Comparison of ENCODE assay signal across 8 mouse cellular contexts in genomic region chr15:79883352-79883822, GRCm38 (mm10). TPM values are rescaled to one million over a fixed set of nuclear protein-coding genes. Genes with fewer than 3 reads are reported as not detected.
A peak's percentile ranks its signal among the peaks of the same experiment; 100 is the strongest.
DNase-seq lines count a peak whose midpoint lies in the region; ATAC-seq and TF ChIP-seq lines count a peak whose summit lies in the region.

No protein-coding gene starts in this region.

- peak overlapping the region; percentile 69 for H3K4me2 ChIP-seq in embryonic facial prominence, embryonic 15.5 days (replicated peaks)
- peak overlapping the region; percentile 54 for H3K4me2 ChIP-seq in kidney, embryonic 14.5 days (replicated peaks; ENCODE audit: low read depth, low read length)
- peak overlapping the region; percentile 59 for H3K4me2 ChIP-seq in limb, embryonic 14.5 days (replicated peaks; ENCODE audit: low read depth, low read length, severe bottlenecking)
- peak overlapping the region; percentile 91 for H3K4me2 ChIP-seq in midbrain, embryonic 16.5 days (ENCODE audit: low read length)

- DNase-seq in A20 (ENCODE audit: low read depth, low spot score) = peak; percentile 88
- DNase-seq in heart, adult 9 months (ENCODE audit: low spot score in 2 of 2) = peak; percentile 95 to 96
- peak; percentile 92 for DNase-seq in limb, embryonic 14.5 days (ENCODE audit: low spot score)
- peak; percentile 71 to 91 for DNase-seq in spleen, adult 2 months (ENCODE audit: low read depth in 1 of 2, low spot score in 2 of 2)

- under 1% methylated on average over 30 of the region's 30 CpGs for WGBS in embryonic facial prominence, embryonic 15.5 days
- whole genome bisulfite sequencing in kidney, embryonic 14.5 days = under 1% methylated on average over 30 of the region's 30 CpGs
- WGBS in limb, embryonic 14.5 days = under 1% methylated on average over 30 of the region's 30 CpGs
- under 1% methylated on average over 30 of the region's 30 CpGs for WGBS in midbrain, embryonic 16.5 days
- under 1% methylated on average over 30 of the region's 30 CpGs for whole genome bisulfite sequencing in spleen, adult 2 months

- TF ChIP-seq CTCF in bone marrow macrophage, adult 2 months (IDR thresholded peaks at IDR 0.05; ENCODE audit: low read depth, low read length) = peak; percentile 46; the same call in 1 of the 2 replicates
- TF ChIP-seq CTCF in spleen, adult 2 months (IDR thresholded peaks at IDR 0.05; ENCODE audit: extremely low read depth, insufficient read depth, insufficient read length, insufficient replicate concordance) = peak; percentile 90

- no peak for TF ChIP-seq POLR2A in bone marrow macrophage, adult 2 months (IDR thresholded peaks at IDR 0.05; ENCODE audit: borderline replicate concordance, low read depth, low read length)
- no peak for TF ChIP-seq POLR2A in limb, embryonic 14.5 days (IDR thresholded peaks at IDR 0.05; ENCODE audit: borderline replicate concordance, extremely low read depth, insufficient read depth, insufficient read length)
- TF ChIP-seq POLR2A in spleen, adult 2 months (IDR thresholded peaks at IDR 0.05; ENCODE audit: low read depth, low read length) = no peak

- peak overlapping the region; percentile 76 for H3K27ac ChIP-seq in bone marrow macrophage, adult 2 months (ENCODE audit: insufficient read depth, low read depth, low read length)
- H3K27ac ChIP-seq in embryonic facial prominence, embryonic 15.5 days (replicated peaks) = peak overlapping the region; percentile 86
- peak overlapping the region; percentile 60; the same call in 1 of the 2 replicates for H3K27ac ChIP-seq in kidney, embryonic 14.5 days (ENCODE audit: low read depth, low read length)
- H3K27ac ChIP-seq in limb, embryonic 14.5 days (replicated peaks; ENCODE audit: low read depth, low read length) = peak overlapping the region; percentile 77
- H3K27ac ChIP-seq in midbrain, embryonic 16.5 days (ENCODE audit: low read length) = peak overlapping the region; percentile 96
- H3K27ac ChIP-seq in spleen, adult 2 months (ENCODE audit: insufficient read depth, low read length) = peak overlapping the region; percentile 14

- H3K27me3 ChIP-seq in embryonic facial prominence, embryonic 15.5 days = no peaks in the 10 kb centered on the region; the same call in 1 of the 2 replicates
- H3K27me3 ChIP-seq in kidney, embryonic 14.5 days (ENCODE audit: control insufficient read depth, insufficient read depth, low read length) = no peaks in the 10 kb centered on the region
- no peaks in the 10 kb centered on the region; the same call in 1 of the 2 replicates for H3K27me3 ChIP-seq in limb, embryonic 14.5 days (ENCODE audit: control insufficient read depth, insufficient read depth, low read length)
- no peaks in the 10 kb centered on the region for H3K27me3 ChIP-seq in midbrain, embryonic 16.5 days (ENCODE audit: control insufficient read depth, insufficient read depth, low read depth, low read length)
- no peaks in the 10 kb centered on the region for H3K27me3 ChIP-seq in spleen, adult 2 months (ENCODE audit: control insufficient read depth, insufficient read depth, low read length)

- H3K36me3 ChIP-seq in embryonic facial prominence, embryonic 15.5 days = no peaks in the 10 kb centered on the region
- no peaks in the 10 kb centered on the region for H3K36me3 ChIP-seq in kidney, embryonic 14.5 days (ENCODE audit: control insufficient read depth, insufficient read depth, low read length)
- H3K36me3 ChIP-seq in limb, embryonic 14.5 days (ENCODE audit: control insufficient read depth, insufficient read depth, low read length) = no peaks in the 10 kb centered on the region
- H3K36me3 ChIP-seq in midbrain, embryonic 16.5 days (ENCODE audit: control insufficient read depth, insufficient read depth, low read length) = no peaks in the 10 kb centered on the region
- peaks cover 7% of the 10 kb centered on the region for H3K36me3 ChIP-seq in spleen, adult 2 months (ENCODE audit: control insufficient read depth, insufficient read depth, low read length)

- peak overlapping the region; percentile 34 for H3K9ac ChIP-seq in embryonic facial prominence, embryonic 15.5 days
- H3K9ac ChIP-seq in kidney, embryonic 14.5 days (ENCODE audit: low read depth, low read length) = peak overlapping the region; percentile 61
- H3K9ac ChIP-seq in limb, embryonic 14.5 days (ENCODE audit: low read depth, low read length, severe bottlenecking) = peak overlapping the region; percentile 53
- H3K9ac ChIP-seq in midbrain, embryonic 16.5 days (ENCODE audit: low read depth, low read length) = peak overlapping the region; percentile 70

- no peaks in the 10 kb centered on the region for H3K9me3 ChIP-seq in embryonic facial prominence, embryonic 15.5 days (replicated peaks)
- H3K9me3 ChIP-seq in kidney, embryonic 14.5 days (ENCODE audit: control insufficient read depth, low read length) = no peaks in the 10 kb centered on the region
- H3K9me3 ChIP-seq in limb, embryonic 14.5 days (ENCODE audit: control insufficient read depth, low read length) = no peaks in the 10 kb centered on the region
- no peaks in the 10 kb centered on the region for H3K9me3 ChIP-seq in midbrain, embryonic 16.5 days (replicated peaks; ENCODE audit: control insufficient read depth, low read length, poor library complexity, severe bottlenecking)

- ATAC-seq in embryonic facial prominence, embryonic 15.5 days (ENCODE audit: insufficient number of reproducible peaks, low FRiP score, low TSS enrichment, low read depth) = peak; percentile 89
- peak; percentile 91 for ATAC-seq in kidney, embryonic 14.5 days (ENCODE audit: low FRiP score, low TSS enrichment)
- peak; percentile 91 for ATAC-seq in limb, embryonic 14.5 days (ENCODE audit: low FRiP score, low read depth)
- peak; percentile 93 for ATAC-seq in midbrain, embryonic 16.5 days

- H3K4me3 ChIP-seq in bone marrow macrophage, adult 2 months (ENCODE audit: insufficient read depth, low read length) = peak overlapping the region; percentile 80
- peak overlapping the region; percentile 51 for H3K4me3 ChIP-seq in embryonic facial prominence, embryonic 15.5 days (replicated peaks)
- peak overlapping the region; percentile 46 for H3K4me3 ChIP-seq in kidney, embryonic 14.5 days (ENCODE audit: low read length)
- peak overlapping the region; percentile 46 for H3K4me3 ChIP-seq in limb, embryonic 14.5 days (replicated peaks; ENCODE audit: low read length)
- H3K4me3 ChIP-seq in midbrain, embryonic 16.5 days (ENCODE audit: low read depth, low read length) = peak overlapping the region; percentile 46
- peak overlapping the region; percentile 69 for H3K4me3 ChIP-seq in spleen, adult 2 months (ENCODE audit: extremely low read depth, insufficient read depth, insufficient read length)

- H3K4me1 ChIP-seq in bone marrow macrophage, adult 2 months (ENCODE audit: control insufficient read depth, insufficient read depth, low read length) = peaks cover 8% of the 10 kb centered on the region; the same call in 1 of the 2 replicates
- peaks cover 29% of the 10 kb centered on the region for H3K4me1 ChIP-seq in embryonic facial prominence, embryonic 15.5 days
- peaks cover 10% of the 10 kb centered on the region; the same call in 1 of the 2 replicates for H3K4me1 ChIP-seq in kidney, embryonic 14.5 days (ENCODE audit: control insufficient read depth, insufficient read depth, low read length)
- H3K4me1 ChIP-seq in limb, embryonic 14.5 days (ENCODE audit: control insufficient read depth, insufficient read depth, low read length) = peaks cover 9% of the 10 kb centered on the region
- H3K4me1 ChIP-seq in midbrain, embryonic 16.5 days (ENCODE audit: control insufficient read depth, insufficient read depth, low read length) = peaks cover 7% of the 10 kb centered on the region; the same call in 1 of the 2 replicates
- peaks cover 7% of the 10 kb centered on the region; the same call in 1 of the 2 replicates for H3K4me1 ChIP-seq in spleen, adult 2 months (ENCODE audit: control insufficient read depth, insufficient read depth, insufficient read length)

RNA-seq across cellular contexts. Expression of gene Apobec3, which starts 8.1 kb away (rescaled TPM):
- 179 and 198 TPM in 2 replicates for polyA plus RNA-seq in bone marrow macrophage, adult 2 months (2012; ENCODE audit: insufficient read depth, insufficient read length, missing spikeins)
- 16.7 and 19.2 TPM in 2 replicates for polyA plus RNA-seq in embryonic facial prominence, embryonic 15.5 days (2015; fragmentation: Nextera tagmentation; extraction: Ambion mirVana)
- polyA plus RNA-seq in kidney, embryonic 14.5 days (2014; fragmentation: Nextera tagmentation; extraction: Ambion mirVana) = 20.3 and 25.3 TPM in 2 replicates
- 16.0 and 18.0 TPM in 2 replicates for polyA plus RNA-seq in limb, embryonic 14.5 days (2012; rRNA removed)
- 12.0 and 13.2 TPM in 2 replicates for polyA plus RNA-seq in limb, embryonic 14.5 days (2014; fragmentation: Nextera tagmentation; extraction: Ambion mirVana)
- polyA plus RNA-seq in midbrain, embryonic 16.5 days (2015; fragmentation: Nextera tagmentation; extraction: Ambion mirVana) = 3.8 and 4.2 TPM in 2 replicates
- polyA plus RNA-seq in spleen, adult 2 months (2012; rRNA removed) = 99.9 and 104 TPM in 2 replicates

RNA-seq across cellular contexts. Expression of gene Cbx6, which starts 48.9 kb away (rescaled TPM):
- polyA plus RNA-seq in bone marrow macrophage, adult 2 months (2012; ENCODE audit: insufficient read depth, insufficient read length, missing spikeins) = 7.4 and 7.9 TPM in 2 replicates
- 90.7 and 93.5 TPM in 2 replicates for polyA plus RNA-seq in embryonic facial prominence, embryonic 15.5 days (2015; fragmentation: Nextera tagmentation; extraction: Ambion mirVana)
- 22.4 and 28.6 TPM in 2 replicates for polyA plus RNA-seq in kidney, embryonic 14.5 days (2014; fragmentation: Nextera tagmentation; extraction: Ambion mirVana)
- 83.4 and 95.0 TPM in 2 replicates for polyA plus RNA-seq in limb, embryonic 14.5 days (2012; rRNA removed)
- 49.1 and 49.9 TPM in 2 replicates for polyA plus RNA-seq in limb, embryonic 14.5 days (2014; fragmentation: Nextera tagmentation; extraction: Ambion mirVana)
- polyA plus RNA-seq in midbrain, embryonic 16.5 days (2015; fragmentation: Nextera tagmentation; extraction: Ambion mirVana) = 73.2 and 73.7 TPM in 2 replicates
- polyA plus RNA-seq in spleen, adult 2 months (2012; rRNA removed) = 24.4 and 33.6 TPM in 2 replicates

RNA-seq across cellular contexts. Expression of gene Npcd, which starts 49.4 kb away (rescaled TPM):
- not detected in 2 replicates for polyA plus RNA-seq in bone marrow macrophage, adult 2 months (2012; ENCODE audit: insufficient read depth, insufficient read length, missing spikeins)
- polyA plus RNA-seq in embryonic facial prominence, embryonic 15.5 days (2015; fragmentation: Nextera tagmentation; extraction: Ambion mirVana) = 0.91 TPM in 1 of 2 replicates, not detected in the other
- 0.22 TPM in 1 of 2 replicates, not detected in the other for polyA plus RNA-seq in kidney, embryonic 14.5 days (2014; fragmentation: Nextera tagmentation; extraction: Ambion mirVana)
- polyA plus RNA-seq in limb, embryonic 14.5 days (2012; rRNA removed) = 1.7 TPM in 1 of 2 replicates, not detected in the other
- polyA plus RNA-seq in limb, embryonic 14.5 days (2014; fragmentation: Nextera tagmentation; extraction: Ambion mirVana) = 0.50 and 0.99 TPM in 2 replicates
- polyA plus RNA-seq in midbrain, embryonic 16.5 days (2015; fragmentation: Nextera tagmentation; extraction: Ambion mirVana) = 0.74 and 1.3 TPM in 2 replicates
- polyA plus RNA-seq in spleen, adult 2 months (2012; rRNA removed) = 0.13 and 0.68 TPM in 2 replicates

Comparison
In these comparisons a context has a peak if more than half of its experiments do, and no peak if none do; other contexts are left out.
1. Peak in every context shown above with its lines: DNase-seq, ATAC-seq, H3K4me3 ChIP-seq and H3K27ac ChIP-seq.
2. H3K27ac ChIP-seq: peak in every context shown above with its lines; median percentile 96 in midbrain, embryonic 16.5 days; 86 in embryonic facial prominence, embryonic 15.5 days; 77 in limb, embryonic 14.5 days; 76 in bone marrow macrophage, adult 2 months; 60 in kidney, embryonic 14.5 days; 14 in spleen, adult 2 months.